Mouse (Mus musculus) lung, postnatal 0 days (tissue): ENCODE data around the gene Atp23. TPM values are rescaled to one million over a fixed set of nuclear protein-coding genes. Genes with fewer than 3 reads are reported as not detected.

Source experiments
- ATAC-seq: fragments of 200-750 bp; cut with Nextera tagmentation; 2 replicates; pipeline ENCODE4 v1.8.0; 2017; ENCODE audit warnings: moderate library complexity
- DNase-seq: peaks from one replicate; pipeline ENCODE4 v3.0.0-alpha.2; 2016; ENCODE audit warnings: low spot score
- H3K27ac ChIP-seq: fragments of 300-500 bp; sonication (generic); 2 replicates; pipeline ENCODE4 v1.5.1; 2014; ENCODE audit warnings: antibody characterized with exemption, mild to moderate bottlenecking, low read length, mixed read lengths
- H3K27me3 ChIP-seq: fragments of 300-500 bp; sonication (generic); replicated peaks from 2 replicates; pipeline ENCODE4 v1.6.1; 2014; ENCODE audit warnings: low read length, mixed read lengths; ENCODE audit not compliant: insufficient read depth
- H3K36me3 ChIP-seq: fragments of 300-500 bp; sonication (generic); 2 replicates; pipeline ENCODE4 v1.6.1; 2014; ENCODE audit warnings: low read length, mixed read lengths; ENCODE audit not compliant: insufficient read depth
- H3K4me1 ChIP-seq: fragments of 300-500 bp; sonication (generic); 2 replicates; pipeline ENCODE4 v1.6.1; 2014; ENCODE audit warnings: antibody characterized with exemption, low read depth, low read length, mixed read lengths; ENCODE audit not compliant: insufficient read depth
- H3K4me2 ChIP-seq: fragments of 300-500 bp; sonication (generic); replicated peaks from 2 replicates; pipeline ENCODE4 v1.6.1; 2014; ENCODE audit warnings: low read depth, mild to moderate bottlenecking, low read length, moderate library complexity, mixed read lengths
- H3K4me3 ChIP-seq: fragments of 300-500 bp; sonication (generic); 2 replicates; pipeline ENCODE4 v1.5.1; 2014; ENCODE audit warnings: low read depth, low read length
- H3K9ac ChIP-seq: fragments of 300-500 bp; sonication (generic); replicated peaks from 2 replicates; pipeline ENCODE4 v1.6.1; 2014; ENCODE audit warnings: low read depth, mild to moderate bottlenecking
- H3K9me3 ChIP-seq: fragments of 300-500 bp; sonication (generic); 2 replicates; pipeline ENCODE4 v1.6.1; 2016; ENCODE audit warnings: low read length, mixed read lengths
- CTCF ChIP-seq: IDR thresholded peaks from 2 replicates; pipeline ENCODE4 v1.5.1; 2016; ENCODE audit warnings: antibody characterized with exemption, mild to moderate bottlenecking
- EP300 ChIP-seq: IDR thresholded peaks from 2 replicates; pipeline ENCODE4 v1.6.1; 2016; ENCODE audit warnings: antibody characterized with exemption, mild to moderate bottlenecking, control low read depth
- WGBS: fragments of 180-500 bp; shearing (Covaris S2); extraction: QIAGEN DNeasy Blood & Tissue Kit; methylation state at CpG from one replicate; pipeline ENCODE4 v1.1.7; 2014; 5-methylcytosine and 5-hydroxymethylcytosine counted together
- polyA plus RNA-seq: library from polyadenylated mRNA; unstranded; fragments of >200 nt; fragmentation: Nextera tagmentation; extraction: Ambion mirVana; gene quantifications from 2 replicates; pipeline ENCODE4 v1.2.1, GENCODE M21; 2015

Gene Atp23
- polyA plus RNA-seq, 1 experiment from 2014 or later: 7.4 TPM

DNA sequence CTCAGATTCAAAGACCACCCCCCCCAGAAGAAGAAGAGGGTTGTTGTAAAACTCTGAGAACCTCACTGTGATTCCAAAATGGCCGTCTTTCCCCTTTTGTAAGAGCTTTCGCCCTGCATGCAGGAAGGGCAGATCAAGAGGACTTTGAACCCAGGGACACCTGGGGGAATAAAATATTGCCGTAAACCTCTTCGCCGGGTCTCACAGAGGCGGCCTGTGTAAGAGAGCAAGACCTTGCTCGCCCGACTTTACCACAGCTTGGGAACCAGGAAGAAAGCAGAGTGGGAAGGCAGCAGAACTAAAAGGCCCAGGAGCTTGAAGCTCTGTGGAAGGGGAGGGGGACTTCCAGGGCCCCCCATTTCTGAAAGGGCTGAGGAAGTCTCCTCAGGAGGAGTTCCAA lies 34.0 kb upstream of the Atp23 start:
- no peaks in the 10 kb centered on the region; the same call in 1 of the 2 replicates for H3K4me1 ChIP-seq
- no peaks in the 10 kb centered on the region for H3K27me3 ChIP-seq
- H3K9me3 ChIP-seq: no peaks in the 10 kb centered on the region
- ATAC-seq (no peak), DNase-seq (no peak)
- 86% methylated on average over 8 of the region's 8 CpGs for WGBS
- no peaks in the 10 kb centered on the region for H3K36me3 ChIP-seq
- H3K9ac ChIP-seq: no peak overlapping the region; the same call in 1 of the 2 replicates
- peak overlapping the region; percentile 32 for H3K27ac ChIP-seq
- H3K4me3 ChIP-seq: no peak overlapping the region
- H3K4me2 ChIP-seq: no peak overlapping the region
- TF ChIP-seq EP300 (no peak), CTCF (no peak)

DNA sequence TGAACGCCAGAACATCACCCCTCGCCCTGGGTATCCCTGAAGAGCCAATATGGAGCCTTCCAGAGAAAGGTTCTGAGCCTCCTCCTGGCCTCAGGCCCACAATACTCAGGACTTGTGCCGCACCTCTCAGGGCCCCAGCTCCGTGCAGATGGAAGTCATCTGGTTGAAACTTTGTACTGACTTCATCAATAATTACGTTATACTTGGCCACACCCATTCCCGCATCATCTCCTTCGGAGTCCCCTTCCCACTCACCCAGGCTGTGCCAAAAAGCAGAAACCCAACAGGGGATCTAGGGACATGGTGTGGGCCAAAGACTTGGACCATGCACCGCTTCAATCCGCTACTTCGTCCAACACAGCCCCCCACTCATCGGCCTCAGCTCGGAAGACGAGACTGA lies 33.4 kb upstream of the Atp23 start:
- Histone ChIP-seq H3K36me3 (no peaks in the 10 kb centered on the region), H3K27ac (no peak overlapping the region), H3K4me1 (peaks cover 2% of the 10 kb centered on the region; the same call in 1 of the 2 replicates), H3K4me2 (no peak overlapping the region), H3K4me3 (no peak overlapping the region), H3K9ac (no peak overlapping the region), H3K27me3 (no peaks in the 10 kb centered on the region), H3K9me3 (no peaks in the 10 kb centered on the region)
- DNase-seq (no peak), ATAC-seq (no peak)
- WGBS: 91% methylated on average over 13 of the region's 13 CpGs
- no peak for TF ChIP-seq CTCF
- TF ChIP-seq EP300: no peak

DNA sequence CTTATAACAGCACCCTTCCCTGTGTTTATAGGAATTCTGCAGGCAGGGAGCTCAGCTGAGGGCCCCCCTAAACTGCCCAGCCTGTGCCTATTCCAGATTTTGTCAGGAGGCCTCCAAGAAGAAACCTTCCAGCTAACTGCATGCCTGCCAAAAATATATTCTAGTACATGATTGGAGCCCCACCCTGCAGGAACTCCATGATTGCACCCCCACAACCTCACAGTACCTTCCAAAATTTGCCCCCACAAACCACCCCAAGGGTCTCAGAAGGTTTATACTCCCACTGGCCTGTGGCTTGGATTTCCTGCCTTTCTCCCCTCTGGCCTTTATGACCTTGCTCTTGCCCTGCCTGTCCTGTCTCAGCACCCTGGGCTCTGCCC lies 30.6 kb upstream of the Atp23 start:
- Histone ChIP-seq H3K4me1 (peaks cover 18% of the 10 kb centered on the region), H3K9ac (no peak overlapping the region)

GRCm38 (mm10) chr10:126931123-126931759 lies 30.1 kb upstream of the Atp23 start:
- H3K4me2 ChIP-seq: 0 out of 2 replicates have a peak overlapping the region, but pooled peaks have one; percentile 5
- no peak overlapping the region for H3K4me3 ChIP-seq
- peak; percentile 10 for ATAC-seq
- peaks cover 18% of the 10 kb centered on the region for H3K4me1 ChIP-seq
- 44% methylated on average over 8 of the region's 8 CpGs for WGBS
- H3K27ac ChIP-seq: peak overlapping the region; percentile 97
- no peaks in the 10 kb centered on the region for H3K9me3 ChIP-seq
- no peaks in the 10 kb centered on the region for H3K36me3 ChIP-seq
- DNase-seq: peak; percentile 63
- no peaks in the 10 kb centered on the region for H3K27me3 ChIP-seq
- no peak overlapping the region for H3K9ac ChIP-seq
- TF ChIP-seq EP300 (no peak), CTCF (no peak)

More for the DNA sequence above, 30.6 kb upstream of the Atp23 start:
- Histone ChIP-seq H3K9me3 (no peaks in the 10 kb centered on the region), H3K4me2 (no peak overlapping the region), H3K27ac (peak overlapping the region; percentile 97), H3K36me3 (no peaks in the 10 kb centered on the region), H3K4me3 (no peak overlapping the region), H3K27me3 (no peaks in the 10 kb centered on the region)
- DNase-seq: no peak
- no peak for ATAC-seq
- TF ChIP-seq CTCF: no peak
- TF ChIP-seq EP300: no peak

DNA sequence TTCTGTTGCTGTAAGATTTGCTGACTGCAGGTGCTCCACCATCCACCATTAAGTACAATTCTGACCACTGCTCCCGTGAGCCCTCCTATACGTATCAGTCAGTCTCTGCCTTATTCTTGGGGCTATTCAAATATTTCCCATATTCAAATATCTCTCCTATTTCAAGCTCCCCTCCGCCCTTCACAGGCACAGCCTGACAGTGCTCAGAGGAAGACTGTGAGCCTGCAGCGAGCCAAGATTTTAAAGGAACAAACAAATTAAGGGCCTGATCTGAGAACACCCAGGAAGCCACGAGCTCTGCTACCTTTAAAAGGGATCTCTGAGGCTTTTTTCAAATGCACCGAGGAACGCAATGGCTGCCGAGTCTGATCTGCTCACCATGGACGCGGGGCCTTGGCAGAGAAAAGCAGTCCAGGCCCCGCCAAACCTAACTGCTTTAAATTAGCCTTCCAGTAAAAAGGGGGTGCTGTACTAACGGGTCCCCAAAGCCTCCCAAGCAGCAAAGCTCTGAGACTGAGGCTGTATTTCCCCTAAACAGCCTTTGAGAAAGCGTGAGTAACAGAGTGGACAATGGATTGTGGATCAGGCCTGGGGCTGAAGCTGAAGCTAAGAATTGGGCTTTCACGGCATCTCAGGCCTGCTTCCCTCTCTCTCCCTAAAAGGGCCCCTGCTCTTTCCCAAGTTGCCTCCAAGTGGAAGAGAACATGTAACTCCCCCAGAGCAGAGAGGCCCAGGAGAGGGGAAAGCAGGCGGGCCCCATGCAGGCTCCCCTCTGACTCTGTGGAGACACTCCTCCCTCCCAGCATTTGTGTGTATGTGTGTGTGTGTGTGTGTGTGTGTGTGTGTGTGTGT lies 29.3 kb upstream of the Atp23 start:
- H3K4me1 ChIP-seq: peaks cover 18% of the 10 kb centered on the region

DNA sequence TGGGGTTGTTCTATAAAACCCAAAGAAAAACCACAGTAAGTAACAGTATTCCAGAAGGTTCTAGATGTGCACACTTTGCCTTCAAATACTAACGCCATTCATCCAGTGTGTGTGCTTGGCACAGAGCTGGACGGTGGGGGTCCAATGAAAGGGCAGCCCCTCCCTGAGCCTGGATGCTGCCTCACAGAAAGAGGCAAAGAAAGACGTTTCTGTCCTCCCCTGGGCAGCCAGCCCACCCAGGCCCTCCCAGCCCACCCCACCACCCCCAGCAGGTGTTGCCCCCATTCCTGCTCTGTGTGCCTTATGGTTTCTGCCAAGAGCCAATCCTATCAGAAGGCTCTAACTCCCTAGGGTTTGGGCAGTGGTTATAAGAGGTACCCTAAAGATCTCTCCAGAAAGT lies 28.4 kb upstream of the Atp23 start:
- TF ChIP-seq CTCF: no peak
- no peak for TF ChIP-seq EP300
- ATAC-seq (no peak), DNase-seq (no peak)
- H3K9me3 ChIP-seq: no peaks in the 10 kb centered on the region
- H3K27me3 ChIP-seq: no peaks in the 10 kb centered on the region
- H3K36me3 ChIP-seq: no peaks in the 10 kb centered on the region
- peak overlapping the region; percentile 97 for H3K27ac ChIP-seq
- H3K4me3 ChIP-seq: no peak overlapping the region
- 0 out of 2 replicates have a peak overlapping the region, but pooled peaks have one; percentile 3 for H3K9ac ChIP-seq
- H3K4me2 ChIP-seq: peak overlapping the region; percentile 75; the same call in 1 of the 2 replicates
- H3K4me1 ChIP-seq: peaks cover 18% of the 10 kb centered on the region
- WGBS: 50% methylated on average over 3 of the region's 3 CpGs

More for the DNA sequence above, 29.3 kb upstream of the Atp23 start:
- peak; percentile 94 for DNase-seq
- Histone ChIP-seq H3K9me3 (no peaks in the 10 kb centered on the region), H3K9ac (peak overlapping the region; percentile 29), H3K4me3 (no peak overlapping the region), H3K27me3 (no peaks in the 10 kb centered on the region), H3K4me2 (no peak overlapping the region), H3K27ac (peak overlapping the region; percentile 97), H3K36me3 (no peaks in the 10 kb centered on the region)
- TF ChIP-seq CTCF: no peak
- peak; percentile 60 for TF ChIP-seq EP300
- 36% methylated on average over 15 of the region's 15 CpGs for WGBS
- peak; percentile 61 for ATAC-seq
